Mouse (Mus musculus): ENCODE measurements around the gene Cfap54.

GRCm38 (mm10) chr10:92998536-92998935 is 82.9 kb downstream of the Cfap54 start:
- TF ChIP-seq FLI1 (IDR thresholded peaks at IDR 0.05; ENCODE audit: low read length) (no peak), GATA1 (IDR thresholded peaks at IDR 0.05; ENCODE audit: borderline replicate concordance, low read length) (no peak)

All from megakaryocyte, embryonic 14.5 days (primary cell).